Mouse (Mus musculus): ENCODE measurements around the gene Igfbpl1. TPM values are rescaled to one million over a fixed set of nuclear protein-coding genes. Genes with fewer than 3 reads are reported as not detected.

Gene Igfbpl1
- total and polyA plus RNA-seq, 3 experiments: not detected

DNA sequence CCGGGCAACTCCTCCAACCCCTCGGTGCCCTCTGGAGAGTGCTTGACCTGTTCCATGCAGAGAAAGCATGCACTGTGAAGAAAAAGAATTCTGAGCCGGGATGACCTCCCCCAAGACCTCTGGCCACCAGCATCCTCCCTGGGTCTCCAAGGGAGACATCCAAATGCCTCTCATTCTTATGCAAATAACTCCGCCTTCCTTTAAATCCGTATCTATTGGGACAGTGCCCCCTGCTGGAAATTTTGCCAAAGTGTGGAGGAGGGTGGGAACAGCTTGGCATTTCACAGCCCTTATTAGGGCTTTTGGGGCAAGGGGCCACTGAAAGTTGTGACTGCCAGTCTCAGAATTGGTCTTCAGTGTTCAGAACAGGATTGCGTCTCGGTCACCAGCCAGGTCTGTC lies 11.2 kb downstream of the Igfbpl1 start:
- H3K36me3 ChIP-seq (replicated peaks in 1 of 2; ENCODE audit: control insufficient read depth in 1 of 2, insufficient read depth in 1 of 2, low read length in 1 of 2): no peaks in the 10 kb centered on the region
- no peaks in the 10 kb centered on the region for H3K27me3 ChIP-seq (replicated peaks)
- TF ChIP-seq RAD21 (IDR thresholded peaks at IDR 0.05; ENCODE audit: low read depth, low read length) (peak; percentile 30), TCF12 (IDR thresholded peaks at IDR 0.05; ENCODE audit: low read depth, low read length) (no peak), CTCF (conservative IDR thresholded peaks at IDR 0.05 in 1 of 2, IDR thresholded peaks at IDR 0.05 in 1 of 2; ENCODE audit: low read depth in 2 of 2, low read length in 2 of 2) (peak in 1 of 2 experiments; percentile 53; a peak in 2 of 4 replicates), MAZ (IDR thresholded peaks at IDR 0.05; ENCODE audit: low read depth, low read length) (no peak)
- no peak overlapping the region for H3K9ac ChIP-seq (ENCODE audit: insufficient read depth, low read depth)
- no peaks in the 10 kb centered on the region for H3K9me3 ChIP-seq (replicated peaks; ENCODE audit: low read length)
- H3K27ac ChIP-seq (ENCODE audit: insufficient read depth, low read depth): no peak overlapping the region
- no peak overlapping the region for H3K4me3 ChIP-seq (replicated peaks in 1 of 3; ENCODE audit: low read depth in 2 of 3, low read length in 2 of 3, poor library complexity in 1 of 3)
- H3K4me2 ChIP-seq (ENCODE audit: insufficient read depth, low read depth, poor library complexity, severe bottlenecking): no peak overlapping the region
- DNase-seq (ENCODE audit: extremely low read depth): peak; percentile 14
- no peaks in the 10 kb centered on the region for H3K79me2 ChIP-seq (replicated peaks; ENCODE audit: control insufficient read depth, extremely low read depth, insufficient read depth, poor library complexity, severe bottlenecking)
- dilution Hi-C loops (cut with MboI; ENCODE audit: extremely low pct_ligation_motif_present, extremely low pct_unique_long_range_greater_than_20kb, low sequenced_read_pairs): no loop called here
- H3K4me1 ChIP-seq (ENCODE audit: control insufficient read depth in 1 of 2, insufficient read depth in 2 of 2): peaks cover 0 to 21% of the 10 kb centered on the region in 2 experiments; a peak in 2 of 4 replicates
- in situ Hi-C loops (cut with MboI; ENCODE audit: low pct_ligation_motif_present, low pct_unique_long_range_greater_than_20kb, low sequenced_read_pairs): no loop called here

- no peak overlapping the region for H3K4me3 ChIP-seq (replicated peaks in 1 of 3; ENCODE audit: low read depth in 2 of 3, low read length in 2 of 3, poor library complexity in 1 of 3)
- no peak for TF ChIP-seq MAFK (IDR thresholded peaks at IDR 0.05; ENCODE audit: insufficient replicate concordance, low read length)
- TF ChIP-seq MEF2A (IDR thresholded peaks at IDR 0.05; ENCODE audit: borderline replicate concordance, low read depth, low read length): no peak
- no peak for TF ChIP-seq MYC (IDR thresholded peaks at IDR 0.05; ENCODE audit: low read depth, low read length)
- no peak for TF ChIP-seq BHLHE40 (IDR thresholded peaks at IDR 0.05; ENCODE audit: low read depth, low read length)
- no peak for TF ChIP-seq ZKSCAN1 (IDR thresholded peaks at IDR 0.05; ENCODE audit: borderline replicate concordance, low read depth, low read length)
- no peak for TF ChIP-seq HCFC1 (IDR thresholded peaks at IDR 0.05; ENCODE audit: low read depth, low read length)
- TF ChIP-seq MAX (IDR thresholded peaks at IDR 0.05; ENCODE audit: low read length): no peak
- no peak for TF ChIP-seq SIN3A (IDR thresholded peaks at IDR 0.05; ENCODE audit: low read length)
- no peak for TF ChIP-seq E2F4 (IDR thresholded peaks at IDR 0.05; ENCODE audit: insufficient replicate concordance, low read depth, low read length)
- no peak for TF ChIP-seq UBTF (IDR thresholded peaks at IDR 0.05; ENCODE audit: low read depth, low read length)
- no peak for TF ChIP-seq JUND (conservative IDR thresholded peaks at IDR 0.05; ENCODE audit: low read depth, low read length)
- no peak for TF ChIP-seq ELF1 (IDR thresholded peaks at IDR 0.05; ENCODE audit: low read depth, low read length)
- no peak for TF ChIP-seq POLR2A (IDR thresholded peaks at IDR 0.05; ENCODE audit: low read depth, low read length)
- no peak for TF ChIP-seq EP300 (IDR thresholded peaks at IDR 0.05; ENCODE audit: low read length)
- no peak for TF ChIP-seq NRF1 (IDR thresholded peaks at IDR 0.05; ENCODE audit: low read depth, low read length)
- no peak overlapping the region for H3K4me2 ChIP-seq (ENCODE audit: insufficient read depth, low read depth, poor library complexity, severe bottlenecking)
- no peaks in the 10 kb centered on the region for H3K36me3 ChIP-seq (replicated peaks in 1 of 2; ENCODE audit: control insufficient read depth in 1 of 2, insufficient read depth in 1 of 2, low read length in 1 of 2)
- H3K79me2 ChIP-seq (replicated peaks; ENCODE audit: control insufficient read depth, extremely low read depth, insufficient read depth, poor library complexity, severe bottlenecking): no peaks in the 10 kb centered on the region
- no peaks in the 10 kb centered on the region for H3K4me1 ChIP-seq (ENCODE audit: control insufficient read depth in 1 of 2, insufficient read depth in 2 of 2)
- DNase-seq (ENCODE audit: extremely low read depth): no peak
- no peak overlapping the region for H3K9ac ChIP-seq (ENCODE audit: insufficient read depth, low read depth)
- no peaks in the 10 kb centered on the region for H3K27me3 ChIP-seq (replicated peaks)
- in situ Hi-C loops (cut with MboI; ENCODE audit: low pct_ligation_motif_present, low pct_unique_long_range_greater_than_20kb, low sequenced_read_pairs) (no loop called here), dilution Hi-C loops (cut with MboI; ENCODE audit: extremely low pct_ligation_motif_present, extremely low pct_unique_long_range_greater_than_20kb, low sequenced_read_pairs) (no loop called here)
- no peaks in the 10 kb centered on the region for H3K9me3 ChIP-seq (replicated peaks; ENCODE audit: low read length)
- no peak overlapping the region for H3K27ac ChIP-seq (ENCODE audit: insufficient read depth, low read depth)
Measured at GRCm38 (mm10) chr4:45811250-45811649, 15.5 kb downstream of the Igfbpl1 start.
